Mouse (Mus musculus): Measurements from ENCODE around the gene Pwwp2b. TPM values are rescaled to one million over a fixed set of nuclear protein-coding genes. Genes with fewer than 3 reads are reported as not detected.
A peak's percentile ranks its signal among the peaks of the same experiment; 100 is the strongest.

The Pwwp2b gene
- polyA plus RNA-seq, 3 experiments from 2014 or later = 1.9 to 3.4 (median 2.1) TPM

- peak; percentile 93 for ATAC-seq
Measured at GRCm38 (mm10) chr7:139224725-139225124, 23.6 kb upstream of the Pwwp2b start.

- ATAC-seq = no peak
Measured at GRCm38 (mm10) chr7:139226416-139226815, 21.9 kb upstream of the Pwwp2b start.

- no peak for ATAC-seq
Measured at GRCm38 (mm10) chr7:139228447-139229171, 19.7 kb upstream of the Pwwp2b start.

GRCm38 (mm10) chr7:139229837-139230236 lies 18.4 kb upstream of the Pwwp2b start:
- ATAC-seq = no peak

GRCm38 (mm10) chr7:139230241-139230640 lies 18.0 kb upstream of the Pwwp2b start:
- ATAC-seq = no peak

- peak; percentile 99 for ATAC-seq
Measured at GRCm38 (mm10) chr7:139233714-139234113, 14.6 kb upstream of the Pwwp2b start.

GRCm38 (mm10) chr7:139234426-139235188 lies 13.7 kb upstream of the Pwwp2b start:
- no peak for ATAC-seq

GRCm38 (mm10) chr7:139235651-139236358 lies 12.5 kb upstream of the Pwwp2b start:
- no peak for ATAC-seq

GRCm38 (mm10) chr7:139239432-139239831 lies 8.8 kb upstream of the Pwwp2b start:
- ATAC-seq = no peak

- no peak for ATAC-seq
Measured at GRCm38 (mm10) chr7:139246086-139246485, 2.2 kb upstream of the Pwwp2b start.

GRCm38 (mm10) chr7:139246931-139247880 lies 1.1 kb upstream of the Pwwp2b start:
- ATAC-seq = no peak

- peak; percentile 37 for ATAC-seq
Measured at GRCm38 (mm10) chr7:139248615-139249405, 528 bp downstream of the Pwwp2b start.

- peak; percentile 3 for ATAC-seq
Measured at GRCm38 (mm10) chr7:139249406-139250210, 1.3 kb downstream of the Pwwp2b start.

GRCm38 (mm10) chr7:139251881-139252301 lies 3.6 kb downstream of the Pwwp2b start:
- no peak for ATAC-seq

GRCm38 (mm10) chr7:139252566-139252965 lies 4.3 kb downstream of the Pwwp2b start:
- no peak for ATAC-seq

GRCm38 (mm10) chr7:139252986-139253385 lies 4.7 kb downstream of the Pwwp2b start:
- ATAC-seq = no peak

GRCm38 (mm10) chr7:139253462-139253861 lies 5.2 kb downstream of the Pwwp2b start:
- no peak for ATAC-seq

GRCm38 (mm10) chr7:139254626-139255025 lies 6.3 kb downstream of the Pwwp2b start:
- no peak for ATAC-seq

- no peak for ATAC-seq
Measured at GRCm38 (mm10) chr7:139257752-139258542, 9.7 kb downstream of the Pwwp2b start.

Data from inflammation-experienced regulatory T-cells, adult 6 months (primary cell).